Mouse (Mus musculus): ENCODE measurements around the gene Rbm38. TPM values are rescaled to one million over a fixed set of nuclear protein-coding genes. Genes with fewer than 3 reads are reported as not detected.

Gene Rbm38
- polyA plus RNA-seq (2014; fragmentation: Nextera tagmentation; extraction: Ambion mirVana): 49.4 and 53.0 TPM in 2 replicates

GRCm38 (mm10) chr2:173020430-173020829, at the start of gene Rbm38:
Gene Rbm38 (plus strand): TSS chr2:173020498.
- 32% methylated on average over 11 of the region's 11 CpGs for WGBS
- peak within 1 kb of the TSS; percentile 85 for H3K4me2 ChIP-seq (ENCODE audit: low read length)
- H3K9ac ChIP-seq (ENCODE audit: low read length): peak within 1 kb of the TSS; percentile 25; the same call in 1 of the 2 replicates
- peaks cover 8% of the 10 kb centered on the region for H3K27me3 ChIP-seq (replicated peaks; ENCODE audit: control insufficient read depth, insufficient read depth, low read length)
- H3K4me1 ChIP-seq (replicated peaks; ENCODE audit: control insufficient read depth, insufficient read depth, low read length): peaks cover 24% of the 10 kb centered on the region
- peak within 1 kb of the TSS; percentile 83 for H3K4me3 ChIP-seq (ENCODE audit: low read depth, low read length)
- DNase-seq (ENCODE audit: low spot score): no peak
- no peak within 1 kb of the TSS for H3K27ac ChIP-seq (ENCODE audit: low read depth)
- ATAC-seq (replicated peaks; ENCODE audit: low FRiP score, low TSS enrichment, low read depth): no peak
- H3K9me3 ChIP-seq (ENCODE audit: control insufficient read depth, low read length): no peaks in the 10 kb centered on the region
- H3K36me3 ChIP-seq (ENCODE audit: control insufficient read depth, insufficient read depth, low read length): peaks cover 6% of the 10 kb centered on the region; the same call in 1 of the 2 replicates

GRCm38 (mm10) chr2:172971865-172972264, 48.4 kb upstream of the Rbm38 start:
- no peak for DNase-seq (ENCODE audit: low spot score)
- Histone ChIP-seq H3K27ac (ENCODE audit: low read depth) (no peak overlapping the region), H3K36me3 (ENCODE audit: control insufficient read depth, insufficient read depth, low read length) (no peaks in the 10 kb centered on the region), H3K4me2 (ENCODE audit: low read length) (no peak overlapping the region), H3K4me3 (ENCODE audit: low read depth, low read length) (no peak overlapping the region), H3K4me1 (replicated peaks; ENCODE audit: control insufficient read depth, insufficient read depth, low read length) (peaks cover 5% of the 10 kb centered on the region; the same call in 1 of the 2 replicates), H3K9ac (ENCODE audit: low read length) (no peak overlapping the region), H3K27me3 (replicated peaks; ENCODE audit: control insufficient read depth, insufficient read depth, low read length) (no peaks in the 10 kb centered on the region), H3K9me3 (ENCODE audit: control insufficient read depth, low read length) (no peaks in the 10 kb centered on the region)
- 91% methylated on average over 2 of the region's 2 CpGs for WGBS
- no peak for ATAC-seq (replicated peaks; ENCODE audit: low FRiP score, low TSS enrichment, low read depth)

- H3K9me3 ChIP-seq (ENCODE audit: control insufficient read depth, low read length): no peaks in the 10 kb centered on the region
- H3K36me3 ChIP-seq (ENCODE audit: control insufficient read depth, insufficient read depth, low read length): no peaks in the 10 kb centered on the region
- WGBS: 16% methylated on average over 7 of the region's 7 CpGs
- no peak for DNase-seq (ENCODE audit: low spot score)
- no peak overlapping the region for H3K4me2 ChIP-seq (ENCODE audit: low read length)
- H3K27me3 ChIP-seq (replicated peaks; ENCODE audit: control insufficient read depth, insufficient read depth, low read length): no peaks in the 10 kb centered on the region
- ATAC-seq (replicated peaks; ENCODE audit: low FRiP score, low TSS enrichment, low read depth): no peak
- no peak overlapping the region for H3K4me3 ChIP-seq (ENCODE audit: low read depth, low read length)
- H3K27ac ChIP-seq (ENCODE audit: low read depth): no peak overlapping the region
- H3K9ac ChIP-seq (ENCODE audit: low read length): no peak overlapping the region
- H3K4me1 ChIP-seq (replicated peaks; ENCODE audit: control insufficient read depth, insufficient read depth, low read length): peaks cover 6% of the 10 kb centered on the region; the same call in 1 of the 2 replicates
Measured at GRCm38 (mm10) chr2:172973806-172974565, 46.3 kb upstream of the Rbm38 start.

GRCm38 (mm10) chr2:172974701-172975100, 45.6 kb upstream of the Rbm38 start:
- no peak for ATAC-seq (replicated peaks; ENCODE audit: low FRiP score, low TSS enrichment, low read depth)
- H3K4me2 ChIP-seq (ENCODE audit: low read length): no peak overlapping the region
- H3K4me1 ChIP-seq (replicated peaks; ENCODE audit: control insufficient read depth, insufficient read depth, low read length): peaks cover 6% of the 10 kb centered on the region; the same call in 1 of the 2 replicates
- H3K27ac ChIP-seq (ENCODE audit: low read depth): no peak overlapping the region
- no peaks in the 10 kb centered on the region for H3K9me3 ChIP-seq (ENCODE audit: control insufficient read depth, low read length)
- no peak overlapping the region for H3K4me3 ChIP-seq (ENCODE audit: low read depth, low read length)
- 33% methylated on average over 7 of the region's 7 CpGs for WGBS
- no peaks in the 10 kb centered on the region for H3K27me3 ChIP-seq (replicated peaks; ENCODE audit: control insufficient read depth, insufficient read depth, low read length)
- DNase-seq (ENCODE audit: low spot score): no peak
- H3K36me3 ChIP-seq (ENCODE audit: control insufficient read depth, insufficient read depth, low read length): no peaks in the 10 kb centered on the region
- no peak overlapping the region for H3K9ac ChIP-seq (ENCODE audit: low read length)

GRCm38 (mm10) chr2:172975159-172975558, 45.1 kb upstream of the Rbm38 start:
- DNase-seq (ENCODE audit: low spot score) (no peak), ATAC-seq (replicated peaks; ENCODE audit: low FRiP score, low TSS enrichment, low read depth) (no peak)
- Histone ChIP-seq H3K27ac (ENCODE audit: low read depth) (no peak overlapping the region), H3K4me2 (ENCODE audit: low read length) (no peak overlapping the region), H3K4me1 (replicated peaks; ENCODE audit: control insufficient read depth, insufficient read depth, low read length) (peaks cover 6% of the 10 kb centered on the region; the same call in 1 of the 2 replicates), H3K27me3 (replicated peaks; ENCODE audit: control insufficient read depth, insufficient read depth, low read length) (no peaks in the 10 kb centered on the region), H3K9ac (ENCODE audit: low read length) (no peak overlapping the region), H3K4me3 (ENCODE audit: low read depth, low read length) (no peak overlapping the region), H3K9me3 (ENCODE audit: control insufficient read depth, low read length) (no peaks in the 10 kb centered on the region), H3K36me3 (ENCODE audit: control insufficient read depth, insufficient read depth, low read length) (no peaks in the 10 kb centered on the region)
- 84% methylated on average over 6 of the region's 6 CpGs for WGBS

GRCm38 (mm10) chr2:172976661-172977238, 43.5 kb upstream of the Rbm38 start:
- H3K4me3 ChIP-seq (ENCODE audit: low read depth, low read length): no peak overlapping the region
- no peak overlapping the region for H3K4me2 ChIP-seq (ENCODE audit: low read length)
- H3K4me1 ChIP-seq (replicated peaks; ENCODE audit: control insufficient read depth, insufficient read depth, low read length): peaks cover 6% of the 10 kb centered on the region; the same call in 1 of the 2 replicates
- H3K9me3 ChIP-seq (ENCODE audit: control insufficient read depth, low read length): no peaks in the 10 kb centered on the region
- no peak overlapping the region for H3K9ac ChIP-seq (ENCODE audit: low read length)
- ATAC-seq (replicated peaks; ENCODE audit: low FRiP score, low TSS enrichment, low read depth) (no peak), DNase-seq (ENCODE audit: low spot score) (no peak)
- WGBS: 30% methylated on average over 7 of the region's 7 CpGs
- no peaks in the 10 kb centered on the region for H3K36me3 ChIP-seq (ENCODE audit: control insufficient read depth, insufficient read depth, low read length)
- no peak overlapping the region for H3K27ac ChIP-seq (ENCODE audit: low read depth)
- H3K27me3 ChIP-seq (replicated peaks; ENCODE audit: control insufficient read depth, insufficient read depth, low read length): no peaks in the 10 kb centered on the region

GRCm38 (mm10) chr2:172977409-172978130, 42.7 kb upstream of the Rbm38 start, which contains the start of gene Spo11:
Gene Spo11 (plus strand): TSS chr2:172977700.
- no peaks in the 10 kb centered on the region for H3K27me3 ChIP-seq (replicated peaks; ENCODE audit: control insufficient read depth, insufficient read depth, low read length)
- no peaks in the 10 kb centered on the region for H3K36me3 ChIP-seq (ENCODE audit: control insufficient read depth, insufficient read depth, low read length)
- H3K27ac ChIP-seq (ENCODE audit: low read depth): no peak within 1 kb of the TSS
- no peak within 1 kb of the TSS for H3K9ac ChIP-seq (ENCODE audit: low read length)
- no peak for DNase-seq (ENCODE audit: low spot score)
- H3K9me3 ChIP-seq (ENCODE audit: control insufficient read depth, low read length): no peaks in the 10 kb centered on the region
- no peak within 1 kb of the TSS for H3K4me3 ChIP-seq (ENCODE audit: low read depth, low read length)
- H3K4me2 ChIP-seq (ENCODE audit: low read length): peak within 1 kb of the TSS; percentile 14; the same call in 1 of the 2 replicates
- H3K4me1 ChIP-seq (replicated peaks; ENCODE audit: control insufficient read depth, insufficient read depth, low read length): peaks cover 6% of the 10 kb centered on the region; the same call in 1 of the 2 replicates
- no peak for ATAC-seq (replicated peaks; ENCODE audit: low FRiP score, low TSS enrichment, low read depth)
- 28% methylated on average over 14 of the region's 14 CpGs for WGBS

GRCm38 (mm10) chr2:172978131-172978633, 42.1 kb upstream of the Rbm38 start:
- H3K4me3 ChIP-seq (ENCODE audit: low read depth, low read length): no peak overlapping the region
- peaks cover 6% of the 10 kb centered on the region; the same call in 1 of the 2 replicates for H3K4me1 ChIP-seq (replicated peaks; ENCODE audit: control insufficient read depth, insufficient read depth, low read length)
- ATAC-seq (replicated peaks; ENCODE audit: low FRiP score, low TSS enrichment, low read depth) (no peak), DNase-seq (ENCODE audit: low spot score) (no peak)
- no peak overlapping the region for H3K27ac ChIP-seq (ENCODE audit: low read depth)
- no peaks in the 10 kb centered on the region for H3K36me3 ChIP-seq (ENCODE audit: control insufficient read depth, insufficient read depth, low read length)
- 65% methylated on average over 4 of the region's 4 CpGs for WGBS
- H3K4me2 ChIP-seq (ENCODE audit: low read length): no peak overlapping the region
- no peak overlapping the region for H3K9ac ChIP-seq (ENCODE audit: low read length)
- H3K27me3 ChIP-seq (replicated peaks; ENCODE audit: control insufficient read depth, insufficient read depth, low read length): no peaks in the 10 kb centered on the region
- no peaks in the 10 kb centered on the region for H3K9me3 ChIP-seq (ENCODE audit: control insufficient read depth, low read length)

Measured in intestine, embryonic 14.5 days (tissue).